Mouse (Mus musculus) small intestine, adult 2 months (tissue): ENCODE measurements at regions not wholly inside any gene's neighbourhood (a gene's known extent, or its start where the extent isn't known, plus 50 kb on each side); places are given as distances from the start of the nearest gene placed in this dataset.

Source experiments
- CTCF ChIP-seq: fragments of 200-500 bp; IDR thresholded peaks from 2 replicates; pipeline ENCODE4 v1.5.1; 2012; ENCODE audit warnings: low read depth, mild to moderate bottlenecking, control low read depth, inconsistent platforms, low read length, moderate library complexity, mixed read lengths; ENCODE audit not compliant: insufficient replicate concordance, insufficient read length; ENCODE audit errors: extremely low read depth
- POLR2A ChIP-seq: fragments of 200-500 bp; IDR thresholded peaks from 2 replicates; pipeline ENCODE4 v1.6.1; 2012; ENCODE audit warnings: low read depth, mild to moderate bottlenecking, control low read depth, inconsistent platforms, low read length, moderate library complexity

- TF ChIP-seq CTCF (no peak), POLR2A (no peak)
These were observed 200.7 kb upstream of the Meis1 start for GRCm38 (mm10) chr11:19219476-19219875.
